Mouse (Mus musculus) limb, embryonic 14.5 days (tissue): ENCODE data around the gene Maml3. TPM values are rescaled to one million over a fixed set of nuclear protein-coding genes. Genes with fewer than 3 reads are reported as not detected.

ENCODE experiments used
- ATAC-seq: fragments of 200-750 bp; cut with Nextera tagmentation; 2 replicates; pipeline ENCODE4 v1.8.0; 2017; ENCODE audit warnings: low read depth, moderate number of reproducible peaks, moderate TSS enrichment; ENCODE audit not compliant: low FRiP score
- DNase-seq: peaks from one replicate; pipeline ENCODE4 v3.0.0-alpha.2; 2015; ENCODE audit warnings: low spot score
- H3K27ac ChIP-seq: fragments of 300-500 bp; sonication (generic); replicated peaks from 2 replicates; pipeline ENCODE4 v1.5.1; 2014; ENCODE audit warnings: low read depth, mild to moderate bottlenecking, low read length, moderate library complexity, mixed read lengths
- H3K27me3 ChIP-seq: fragments of 300-500 bp; sonication (generic); 2 replicates; pipeline ENCODE4 v1.6.1; 2014; ENCODE audit warnings: low read length, mixed read lengths; ENCODE audit not compliant: control insufficient read depth, insufficient read depth
- H3K36me3 ChIP-seq: fragments of 300-500 bp; sonication (generic); 2 replicates; pipeline ENCODE4 v1.6.1; 2014; ENCODE audit warnings: mild to moderate bottlenecking, low read length, moderate library complexity, mixed read lengths; ENCODE audit not compliant: control insufficient read depth, insufficient read depth
- H3K4me1 ChIP-seq: fragments of 300-500 bp; sonication (generic); 2 replicates; pipeline ENCODE4 v1.6.1; 2014; ENCODE audit warnings: antibody characterized with exemption, low read length, mixed read lengths; ENCODE audit not compliant: control insufficient read depth, insufficient read depth
- H3K4me2 ChIP-seq: fragments of 300-500 bp; sonication (generic); replicated peaks from 2 replicates; pipeline ENCODE4 v1.6.1; 2014; ENCODE audit warnings: low read depth, mild to moderate bottlenecking, low read length, moderate library complexity; ENCODE audit not compliant: severe bottlenecking
- H3K4me3 ChIP-seq: fragments of 300-500 bp; sonication (generic); replicated peaks from 2 replicates; pipeline ENCODE4 v1.5.1; 2014; ENCODE audit warnings: low read length
- H3K9ac ChIP-seq: fragments of 300-500 bp; sonication (generic); 2 replicates; pipeline ENCODE4 v1.6.1; 2014; ENCODE audit warnings: mild to moderate bottlenecking, low read depth, low read length, moderate library complexity; ENCODE audit not compliant: severe bottlenecking
- H3K9me3 ChIP-seq: fragments of 300-500 bp; sonication (generic); 2 replicates; pipeline ENCODE4 v1.6.1; 2016; ENCODE audit warnings: low read length; ENCODE audit not compliant: control insufficient read depth
- POLR2A ChIP-seq: fragments of 200-500 bp; IDR thresholded peaks from 2 replicates; pipeline ENCODE4 v1.8.0; 2012; ENCODE audit warnings: inconsistent platforms, mild to moderate bottlenecking, moderate library complexity, borderline replicate concordance; ENCODE audit not compliant: insufficient read depth, insufficient read length; ENCODE audit errors: extremely low read depth
- WGBS: fragments of 180-500 bp; shearing (Covaris S2); extraction: QIAGEN DNeasy Blood & Tissue Kit; methylation state at CpG from one replicate; pipeline ENCODE4 v1.1.7; 2014; 5-methylcytosine and 5-hydroxymethylcytosine counted together
- polyA plus RNA-seq, 2 experiments: library from polyadenylated mRNA; depleted of rRNA in 1 of 2; stranded (reverse) in 1 of 2; unstranded in 1 of 2; fragments of >200 nt; fragmentation: Nextera tagmentation in 1 of 2; extraction: Ambion mirVana in 1 of 2; gene quantifications; 2 replicates each; pipeline versions ENCODE4 v1.2.1 to v1.2.3; 2012 to 2014

The Maml3 gene
- polyA plus RNA-seq, 2 experiments: 5.4 to 5.6 TPM

- no peaks in the 10 kb centered on the region for H3K9me3 ChIP-seq
- no peak overlapping the region for H3K4me3 ChIP-seq
- no peaks in the 10 kb centered on the region for H3K27me3 ChIP-seq
- no peak for TF ChIP-seq POLR2A
- H3K9ac ChIP-seq: no peak overlapping the region
- no peaks in the 10 kb centered on the region for H3K36me3 ChIP-seq
- ATAC-seq (no peak), DNase-seq (no peak)
- no peak overlapping the region for H3K27ac ChIP-seq
- H3K4me1 ChIP-seq: 0 out of 2 replicates have a peak, but pooled peaks cover 22% of the 10 kb centered on the region
- no peak overlapping the region for H3K4me2 ChIP-seq
- WGBS: 63% methylated on average over 5 of the region's 5 CpGs
Observed at GRCm38 (mm10) chr3:51714469-51714868, 390.4 kb downstream of the Maml3 start.

DNA sequence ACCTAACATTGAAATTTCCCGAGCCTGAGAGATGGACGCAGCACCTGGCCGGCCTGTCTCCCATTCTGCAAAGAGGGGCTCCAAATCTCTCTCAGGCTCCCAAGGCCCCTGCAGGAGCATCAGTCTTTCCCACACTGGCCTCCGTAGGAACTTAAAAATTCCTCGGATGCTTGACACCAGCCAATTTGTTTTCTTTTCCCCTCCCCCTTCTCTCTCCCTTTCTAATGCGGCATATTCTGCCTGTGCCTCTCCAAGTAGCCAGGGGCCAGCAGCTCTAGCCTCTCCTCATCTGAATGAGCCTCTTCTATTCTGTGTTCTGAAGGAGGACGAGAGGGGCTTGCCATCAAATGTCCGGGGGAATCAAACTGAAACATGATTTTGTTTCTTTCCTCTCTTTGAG, 391.6 kb downstream of the Maml3 start:
- H3K4me3 ChIP-seq: no peak overlapping the region
- peak; percentile 26 for DNase-seq
- H3K9ac ChIP-seq: no peak overlapping the region
- peaks cover 31% of the 10 kb centered on the region for H3K4me1 ChIP-seq
- H3K4me2 ChIP-seq: no peak overlapping the region
- 18% methylated on average over 8 of the region's 8 CpGs for WGBS
- H3K27ac ChIP-seq: no peak overlapping the region
- no peaks in the 10 kb centered on the region for H3K36me3 ChIP-seq
- no peaks in the 10 kb centered on the region for H3K9me3 ChIP-seq
- H3K27me3 ChIP-seq: no peaks in the 10 kb centered on the region
- no peak for ATAC-seq
- TF ChIP-seq POLR2A: no peak

GRCm38 (mm10) chr3:51712382-51712781, 392.5 kb downstream of the Maml3 start:
- Histone ChIP-seq H3K4me3 (no peak overlapping the region), H3K9me3 (no peaks in the 10 kb centered on the region), H3K4me1 (peaks cover 27% of the 10 kb centered on the region), H3K36me3 (no peaks in the 10 kb centered on the region), H3K27ac (no peak overlapping the region), H3K9ac (no peak overlapping the region), H3K4me2 (no peak overlapping the region), H3K27me3 (no peaks in the 10 kb centered on the region)
- TF ChIP-seq POLR2A: no peak
- ATAC-seq: no peak
- WGBS: 30% methylated on average over 3 of the region's 3 CpGs
- DNase-seq: no peak

GRCm38 (mm10) chr3:51708746-51709411, 396.0 kb downstream of the Maml3 start:
- Histone ChIP-seq H3K4me3 (no peak overlapping the region), H3K4me1 (peaks cover 18% of the 10 kb centered on the region), H3K27me3 (no peaks in the 10 kb centered on the region), H3K36me3 (no peaks in the 10 kb centered on the region), H3K9me3 (0 out of 2 replicates have a peak, but pooled peaks cover 3% of the 10 kb centered on the region), H3K27ac (peak overlapping the region; percentile 52), H3K4me2 (0 out of 2 replicates have a peak overlapping the region, but pooled peaks have one; percentile 23), H3K9ac (no peak overlapping the region)
- 53% methylated on average over 21 of the region's 21 CpGs for whole genome bisulfite sequencing
- peak; percentile 88 for DNase-seq
- peak; percentile 90 for ATAC-seq
- TF ChIP-seq POLR2A: no peak

DNA sequence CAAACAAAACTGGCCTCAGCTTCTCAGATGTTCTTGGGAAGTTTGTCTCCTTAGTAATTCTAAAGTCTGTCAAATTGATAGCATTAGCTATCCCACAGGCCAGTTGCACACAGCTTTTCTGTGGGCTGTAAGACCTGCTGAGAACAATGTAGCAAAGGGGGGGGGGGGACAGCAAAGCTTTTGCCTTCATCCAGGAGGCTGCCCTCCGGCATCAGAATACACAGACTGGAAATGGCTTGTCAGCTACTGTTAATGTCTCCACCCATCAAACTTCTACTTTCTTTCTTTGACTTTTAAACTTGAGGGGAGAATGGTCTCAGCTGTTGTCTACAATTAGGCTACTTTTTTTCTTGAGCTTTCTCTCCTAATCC, 396.5 kb downstream of the Maml3 start:
- Histone ChIP-seq H3K4me2 (no peak overlapping the region), H3K27me3 (no peaks in the 10 kb centered on the region), H3K9ac (no peak overlapping the region), H3K9me3 (0 out of 2 replicates have a peak, but pooled peaks cover 3% of the 10 kb centered on the region), H3K36me3 (no peaks in the 10 kb centered on the region), H3K4me1 (peaks cover 13% of the 10 kb centered on the region), H3K27ac (peak overlapping the region; percentile 52; the same call in 1 of the 2 replicates), H3K4me3 (no peak overlapping the region)
- DNase-seq (no peak), ATAC-seq (no peak)
- 62% methylated on average over 1 of the region's 1 CpGs for WGBS
- no peak for TF ChIP-seq POLR2A
